Mouse (Mus musculus): ENCODE results near the gene Alox12.

Gene Alox12

DNA sequence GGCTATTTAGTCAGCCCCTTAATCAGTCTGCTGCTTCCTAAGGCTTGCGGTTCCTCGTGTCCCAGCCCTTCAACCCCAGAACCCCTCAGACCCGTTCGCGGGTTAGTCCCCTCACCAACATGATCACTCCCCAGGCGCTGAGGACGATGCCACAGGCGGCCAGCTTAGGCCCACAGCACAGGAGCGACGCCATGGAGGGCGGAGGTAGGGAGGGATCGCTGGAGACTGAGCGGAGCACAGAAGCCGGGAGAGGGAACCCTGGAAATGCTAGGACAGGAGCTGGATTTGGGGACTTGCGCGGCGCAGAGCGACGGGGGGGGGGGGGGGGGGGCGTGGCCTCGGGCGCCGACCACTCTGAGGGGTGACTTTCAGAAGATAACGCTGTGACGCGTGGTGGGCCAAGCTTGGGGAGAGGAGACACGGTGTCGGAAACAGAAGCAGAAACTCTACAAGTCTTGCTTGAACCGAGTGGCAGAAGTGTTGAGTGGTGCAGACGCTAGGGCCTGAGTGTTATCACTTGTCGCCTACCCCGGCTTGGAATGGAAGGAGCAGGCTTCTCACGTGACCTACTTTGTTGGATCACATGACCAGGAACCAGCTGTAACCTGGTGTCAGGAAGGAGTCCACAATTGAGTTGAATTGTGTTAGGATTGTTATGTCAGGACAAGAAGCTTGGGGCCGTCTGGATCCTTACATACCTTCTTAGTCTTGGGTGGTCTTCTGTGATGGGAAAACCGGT lies 15.4 kb downstream of the Alox12 start, which contains the start of the genes Gm21988 and Rnasek:
Gene Gm21988 (minus strand): TSS at position 290 of the 739 bp plus-strand sequence.
Gene Rnasek (minus strand): TSS at position 302 of the 739 bp plus-strand sequence.
- intact Hi-C loops (cut with DNase I), result no loop called here

DNA sequence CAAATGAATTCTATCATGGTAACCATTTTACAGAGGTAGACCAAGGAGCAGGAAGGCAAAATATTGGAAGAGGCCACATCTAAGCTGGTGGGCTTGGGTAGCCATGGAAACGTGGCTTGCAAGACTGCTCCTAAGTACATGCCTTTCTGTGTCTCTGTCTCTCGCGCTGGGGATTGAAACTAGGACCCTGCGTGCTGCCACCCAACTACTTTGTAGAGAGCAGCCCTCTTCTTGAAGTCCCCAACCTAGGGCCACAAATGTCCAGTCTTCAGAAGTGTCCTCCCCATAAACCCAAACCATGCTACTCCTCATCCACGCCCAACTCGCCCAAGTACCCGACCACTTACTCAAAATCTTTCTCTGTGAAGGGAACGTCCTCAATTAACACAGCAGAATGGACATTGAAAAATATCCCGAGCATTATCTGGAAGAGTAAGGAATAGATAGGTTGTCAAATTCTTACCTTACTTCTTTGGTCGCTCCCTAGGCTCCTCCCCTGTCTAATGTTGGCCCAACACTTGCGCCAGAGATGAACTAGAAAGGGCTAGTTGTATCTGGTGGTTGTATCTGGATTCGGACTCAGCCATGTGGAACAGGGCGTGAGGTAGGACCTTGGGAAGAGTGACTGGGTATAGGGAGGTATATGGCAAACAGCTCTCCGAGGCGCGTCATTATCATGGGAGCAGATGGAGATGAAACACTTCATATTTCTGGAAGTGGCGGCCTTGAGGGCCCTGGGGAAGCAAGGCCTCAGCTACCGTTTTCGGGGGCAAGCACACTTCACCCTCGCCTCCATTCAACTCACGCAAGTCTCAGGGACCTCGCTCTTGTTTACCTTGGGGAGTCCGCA lies 16.3 kb downstream of the Alox12 start:
- intact Hi-C loops (cut with DNase I), result no loop called here

DNA sequence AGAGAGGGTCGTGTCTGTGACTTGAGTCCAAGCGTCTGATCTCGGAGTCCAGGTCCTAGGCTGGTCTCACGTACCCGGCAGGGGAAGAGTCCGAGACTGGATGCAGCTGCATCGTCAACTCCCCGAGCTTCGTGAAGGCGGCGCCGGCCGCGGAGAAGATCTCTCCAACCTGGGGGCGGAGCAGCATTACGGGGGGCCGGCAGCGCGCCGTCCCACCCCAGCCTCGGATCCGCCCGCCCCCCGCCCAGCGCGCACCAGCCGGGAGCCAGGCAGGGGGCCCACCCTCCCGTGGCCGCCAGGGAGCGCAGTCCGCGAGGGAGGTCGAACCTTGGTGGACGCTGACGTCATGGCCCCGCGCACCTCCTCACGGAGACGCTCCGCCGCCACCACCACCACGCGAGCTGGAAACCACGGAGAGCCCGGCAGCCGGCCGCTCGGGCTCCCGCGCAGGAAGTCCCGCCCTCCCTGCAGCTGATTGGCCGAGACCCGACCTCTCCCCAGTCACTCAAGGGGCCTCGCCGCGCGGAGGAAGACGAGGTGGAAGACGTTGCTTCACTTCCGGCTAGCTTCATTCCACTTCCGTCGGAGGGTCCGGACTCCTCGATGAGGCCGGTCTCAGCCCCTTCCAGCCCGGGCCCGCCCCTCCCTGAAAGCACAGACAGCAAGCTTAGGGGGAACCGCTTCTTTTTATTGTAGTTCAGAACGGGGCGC lies 17.5 kb downstream of the Alox12 start, which contains the start of gene 0610010K14Rik:
Gene 0610010K14Rik (minus strand): TSS at position 458 of the 711 bp plus-strand sequence.
- intact Hi-C loops (cut with DNase I), result no loop called here

DNA sequence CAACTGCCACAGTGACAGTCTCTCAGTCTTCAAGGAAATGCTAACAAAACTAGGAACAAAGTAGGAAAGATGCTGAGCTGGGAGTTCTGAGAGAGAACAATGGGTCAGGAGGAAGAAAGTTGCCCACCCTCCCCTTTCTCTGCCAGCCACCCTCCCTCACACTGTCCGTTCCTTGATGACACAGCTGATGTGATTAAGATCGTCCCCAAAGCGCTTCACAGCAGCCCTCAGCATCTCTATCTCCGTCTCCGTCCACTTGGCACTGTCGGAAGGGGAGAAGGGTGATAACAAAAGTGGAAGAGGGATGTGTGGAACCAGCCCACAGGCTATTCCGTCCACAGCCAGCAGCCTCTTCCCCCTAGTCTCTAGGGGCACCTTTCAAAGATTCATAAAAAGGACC lies 18.4 kb downstream of the Alox12 start:
- intact Hi-C loops (cut with DNase I), result no loop called here

GRCm38 (mm10) chr11:70235254-70235900 lies 19.8 kb downstream of the Alox12 start:
- intact Hi-C loops (cut with DNase I), result no loop called here

DNA sequence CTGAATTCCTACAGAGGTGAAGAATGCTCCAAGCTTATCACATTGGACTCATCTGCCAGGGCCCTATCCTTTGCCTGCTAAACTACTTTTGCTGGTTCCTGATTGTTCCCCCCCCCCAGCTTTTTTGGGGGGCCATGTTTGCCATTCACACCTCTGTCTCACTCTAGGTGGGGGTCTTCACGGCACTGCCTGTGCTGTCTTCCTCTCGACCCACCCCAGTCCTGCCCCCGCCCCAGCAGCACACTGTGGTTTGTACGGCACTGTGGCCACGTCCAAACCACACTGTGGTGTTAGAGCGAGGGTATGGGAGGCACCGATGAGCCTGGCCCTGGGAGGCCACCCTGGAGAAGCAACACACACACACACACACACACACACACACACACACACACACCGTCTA lies 20.7 kb downstream of the Alox12 start:
- intact Hi-C loops (cut with DNase I), result no loop called here

DNA sequence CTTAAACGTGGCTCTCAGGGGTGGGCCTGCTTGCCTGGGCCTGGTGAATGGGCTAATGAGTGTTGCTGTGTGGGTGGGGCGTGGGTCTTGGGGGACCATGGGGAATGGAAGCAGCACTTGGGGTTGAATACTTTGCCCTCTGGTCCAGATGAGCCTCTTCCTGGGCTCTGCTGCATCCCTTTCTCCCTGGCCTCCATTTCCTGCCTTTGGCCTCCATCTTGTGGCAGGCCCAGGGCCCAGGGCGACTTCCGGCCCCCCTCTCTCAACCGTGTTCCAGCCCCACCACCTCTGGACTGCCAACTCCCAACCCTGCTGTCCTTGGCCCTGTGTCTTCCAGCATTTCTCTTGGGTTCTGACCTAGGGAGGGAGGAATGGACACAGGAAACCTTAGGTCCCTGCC lies 21.1 kb downstream of the Alox12 start:
- intact Hi-C loops (cut with DNase I), result no loop called here

- intact Hi-C loops (cut with DNase I), result no loop called here
Observed at GRCm38 (mm10) chr11:70233016-70233415, 22.1 kb downstream of the Alox12 start.

- intact Hi-C loops (cut with DNase I), result no loop called here
Observed at GRCm38 (mm10) chr11:70232546-70232945, 22.6 kb downstream of the Alox12 start.

DNA sequence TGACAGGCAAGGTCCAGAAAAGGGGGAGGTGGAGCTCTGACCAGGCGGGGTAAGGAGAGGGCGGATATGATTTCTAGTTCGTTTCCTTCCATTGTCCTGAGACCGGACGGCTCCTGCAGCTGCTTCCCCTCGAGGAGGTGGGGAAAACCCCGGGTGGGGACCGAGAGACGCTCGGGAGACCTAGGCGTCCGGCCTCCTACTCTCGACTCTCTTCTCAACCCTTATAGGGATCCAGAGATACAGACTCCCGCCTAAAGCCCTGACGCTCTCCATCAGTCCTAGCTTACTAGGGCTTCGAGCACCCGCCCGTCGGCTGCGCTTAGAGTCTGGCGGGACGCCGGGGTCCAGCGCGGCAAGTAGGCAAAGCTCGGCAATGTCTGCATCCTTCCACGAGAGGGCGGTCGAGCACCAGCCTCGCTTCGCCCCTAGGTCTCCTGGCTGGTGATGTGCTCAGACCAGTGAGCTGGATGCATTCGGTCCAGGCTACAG lies 24.9 kb downstream of the Alox12 start:
- intact Hi-C loops (cut with DNase I), result loop anchor here (2.0 kb wide), 1 partner anchor 79 kb away; no protein-coding TSS in a partner anchor

DNA sequence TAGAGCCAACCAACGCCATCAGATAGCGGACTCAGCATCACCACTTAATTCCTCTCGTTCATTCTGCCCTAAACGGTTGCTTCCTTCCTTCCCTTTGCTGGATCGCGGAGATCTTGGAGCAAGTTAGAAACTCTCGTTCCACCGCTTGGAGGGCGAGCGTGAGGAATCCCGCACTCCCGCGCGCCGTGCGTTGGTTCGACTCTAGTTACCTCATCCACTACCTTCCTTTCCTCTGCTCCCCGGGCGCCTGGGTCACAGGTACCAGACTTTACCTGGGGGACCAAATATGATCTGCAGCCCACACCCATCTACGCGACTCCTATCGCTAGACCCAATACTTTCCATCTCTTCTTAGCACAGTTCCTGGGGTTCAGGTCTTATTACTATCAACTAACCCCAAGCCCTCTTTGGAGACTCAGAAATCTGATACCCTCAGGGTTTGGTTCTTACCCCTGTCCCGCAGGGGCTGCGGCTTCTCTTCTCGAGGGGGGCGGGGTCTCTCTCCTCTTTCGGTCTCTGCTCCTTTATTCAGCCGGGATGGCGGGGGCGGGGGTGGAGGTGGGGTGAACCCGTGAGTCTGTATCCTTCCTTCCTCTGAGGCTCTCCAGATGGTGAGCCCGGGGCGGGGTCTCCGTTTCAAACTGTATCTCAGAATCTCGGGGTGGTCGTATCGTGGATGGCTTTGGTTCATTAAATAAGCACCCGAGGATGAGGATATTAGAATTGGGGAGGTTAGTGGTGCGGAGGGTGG lies 25.7 kb downstream of the Alox12 start, which contains the start of gene Bcl6b:
Gene Bcl6b (minus strand): TSS at position 539 of the 751 bp plus-strand sequence.
- intact Hi-C loops (cut with DNase I), result loop anchor here (2.0 kb wide), 1 partner anchor 79 kb away; no protein-coding TSS in a partner anchor

GRCm38 (mm10) chr11:70228828-70229227 lies 26.3 kb downstream of the Alox12 start:
- intact Hi-C loops (cut with DNase I), result no loop called here

- intact Hi-C loops (cut with DNase I), result no loop called here
Observed at GRCm38 (mm10) chr11:70227661-70228245, 27.4 kb downstream of the Alox12 start.

- intact Hi-C loops (cut with DNase I), result no loop called here
Observed at GRCm38 (mm10) chr11:70227126-70227525, 28.0 kb downstream of the Alox12 start.

GRCm38 (mm10) chr11:70226602-70226890 lies 28.6 kb downstream of the Alox12 start:
- intact Hi-C loops (cut with DNase I), result no loop called here

DNA sequence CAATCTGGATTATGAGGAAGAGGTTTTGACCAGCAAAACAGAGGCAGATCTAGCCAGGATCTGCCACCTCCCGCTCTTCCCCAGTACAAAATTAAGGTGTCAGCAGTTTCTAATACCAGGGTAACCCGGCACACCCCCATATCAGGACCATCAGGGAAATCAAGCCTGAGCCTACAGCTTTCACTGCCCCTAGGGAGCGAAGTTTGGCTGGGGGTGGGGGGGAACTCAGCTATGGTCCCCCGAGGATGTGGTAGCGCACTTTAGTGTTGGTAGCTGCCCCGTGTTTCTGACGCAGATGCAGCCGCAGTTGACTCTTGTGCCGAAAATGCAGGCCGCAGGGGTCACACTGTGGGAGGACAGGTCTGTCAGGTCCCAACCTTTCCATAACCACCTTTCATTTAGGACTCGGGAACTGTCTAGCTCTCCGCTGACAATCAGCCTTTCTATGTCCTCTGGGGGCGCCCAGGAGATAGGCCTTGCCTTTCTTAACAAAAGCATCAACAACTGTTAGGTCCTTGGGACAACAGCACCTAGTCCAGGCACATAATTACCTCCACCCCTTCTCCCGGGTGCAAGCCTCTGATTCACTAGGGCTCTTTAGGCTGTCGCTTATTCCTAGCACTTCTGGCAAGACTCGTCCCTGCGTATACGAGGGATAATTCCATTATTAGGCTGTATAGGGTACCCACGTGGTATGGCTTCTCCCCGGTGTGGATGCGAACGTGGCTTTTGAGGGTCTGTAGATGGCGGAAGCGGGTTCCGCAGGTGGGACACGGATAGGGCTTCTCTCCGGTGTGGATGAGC lies 29.2 kb downstream of the Alox12 start:
- intact Hi-C loops (cut with DNase I), result no loop called here

GRCm38 (mm10) chr11:70223724-70224123 lies 31.4 kb downstream of the Alox12 start:
- intact Hi-C loops (cut with DNase I), result no loop called here

GRCm38 (mm10) chr11:70221603-70222500 lies 33.3 kb downstream of the Alox12 start:
- intact Hi-C loops (cut with DNase I), result no loop called here
